Mouse (Mus musculus): Measurements from ENCODE around the gene Atg2a. TPM values are rescaled to one million over a fixed set of nuclear protein-coding genes. Genes with fewer than 3 reads are reported as not detected.

Gene Atg2a
- polyA plus RNA-seq, 1 experiment from 2014 or later: 11.6 TPM

DNA sequence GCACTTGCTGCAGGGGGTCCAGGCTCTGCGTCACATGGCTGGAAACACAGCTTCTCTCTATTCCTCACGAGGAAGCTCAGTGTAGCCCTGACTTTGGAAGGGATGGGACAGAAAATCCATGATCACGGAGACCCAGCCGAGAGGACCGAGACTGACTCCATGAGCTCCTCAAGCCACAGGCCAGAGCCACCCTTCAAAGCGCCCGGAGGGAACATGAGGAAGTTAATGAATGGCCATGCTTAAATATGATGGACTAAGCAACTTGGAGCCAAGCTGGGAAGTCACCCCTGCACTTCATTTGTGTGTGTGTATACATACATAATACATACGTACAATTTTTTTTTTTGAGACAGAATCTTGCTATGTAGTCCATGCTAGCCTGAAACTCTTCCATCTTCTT is 29.7 kb downstream of the Atg2a start:
- peak overlapping the region; percentile 38; the same call in 1 of the 2 replicates for H3K9ac ChIP-seq
- H3K4me2 ChIP-seq: no peak overlapping the region
- ATAC-seq (ENCODE audit: low read depth): no peak
- WGBS: 34% methylated on average over 8 of the region's 8 CpGs
- no peaks in the 10 kb centered on the region for H3K9me3 ChIP-seq
- peaks cover 10% of the 10 kb centered on the region for H3K4me1 ChIP-seq (replicated peaks)
- H3K27ac ChIP-seq (replicated peaks): no peak overlapping the region
- H3K27me3 ChIP-seq: peaks cover 6% of the 10 kb centered on the region; the same call in 1 of the 2 replicates
- H3K36me3 ChIP-seq: no peaks in the 10 kb centered on the region
- H3K4me3 ChIP-seq: no peak overlapping the region

DNA sequence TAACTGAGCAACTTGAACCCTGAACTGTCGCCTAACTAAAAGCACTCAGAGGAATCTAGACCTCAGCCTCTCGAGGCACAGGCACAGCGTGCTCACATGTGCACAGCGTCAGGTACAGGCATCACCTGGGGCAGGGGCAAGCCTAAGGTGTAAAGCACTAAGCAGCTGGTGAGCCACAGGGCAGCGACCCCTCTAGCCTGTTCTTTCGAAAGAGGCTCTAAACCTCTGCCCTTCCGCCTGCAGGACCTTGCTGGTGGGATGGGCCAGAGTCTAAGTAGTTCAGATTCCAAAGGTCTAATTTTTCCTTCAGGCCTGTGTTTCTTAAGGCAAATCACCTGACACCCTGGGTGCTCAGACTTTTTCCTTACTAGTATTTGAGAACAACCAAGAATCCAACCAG is 30.6 kb downstream of the Atg2a start:
- Histone ChIP-seq H3K9me3 (no peaks in the 10 kb centered on the region), H3K27me3 (peaks cover 6% of the 10 kb centered on the region; the same call in 1 of the 2 replicates), H3K27ac (replicated peaks) (no peak overlapping the region), H3K36me3 (no peaks in the 10 kb centered on the region), H3K4me3 (no peak overlapping the region), H3K9ac (no peak overlapping the region), H3K4me1 (replicated peaks) (peaks cover 11% of the 10 kb centered on the region), H3K4me2 (no peak overlapping the region)
- 73% methylated on average over 7 of the region's 7 CpGs for WGBS
- no peak for ATAC-seq (ENCODE audit: low read depth)

DNA sequence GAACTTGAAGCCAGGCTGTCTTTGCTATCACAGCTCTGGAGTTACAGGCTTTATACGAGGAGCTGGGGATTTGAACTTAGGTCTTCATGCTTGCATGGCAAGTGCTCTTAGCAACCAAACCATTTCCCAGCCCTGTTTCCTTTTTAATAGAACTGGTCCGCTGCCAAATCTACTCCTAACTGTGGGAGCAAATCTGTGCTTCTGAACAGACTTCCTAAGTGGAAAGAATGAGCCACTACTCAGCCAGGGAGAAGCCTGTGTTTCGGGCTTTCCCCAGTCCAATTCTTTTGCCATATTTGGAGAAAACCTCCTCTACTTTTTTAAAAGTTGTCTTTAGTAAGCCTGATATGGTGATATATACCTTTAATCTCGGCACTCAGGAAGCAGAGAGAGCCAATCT is 31.3 kb downstream of the Atg2a start:
- no peaks in the 10 kb centered on the region for H3K9me3 ChIP-seq
- no peak overlapping the region for H3K27ac ChIP-seq (replicated peaks)
- H3K4me3 ChIP-seq: no peak overlapping the region
- H3K4me2 ChIP-seq: no peak overlapping the region
- peaks cover 14% of the 10 kb centered on the region for H3K4me1 ChIP-seq (replicated peaks)
- H3K27me3 ChIP-seq: peaks cover 6% of the 10 kb centered on the region; the same call in 1 of the 2 replicates
- no peak overlapping the region for H3K9ac ChIP-seq
- no peaks in the 10 kb centered on the region for H3K36me3 ChIP-seq
- WGBS: 86% methylated on average over 4 of the region's 4 CpGs
- ATAC-seq (ENCODE audit: low read depth): no peak

DNA sequence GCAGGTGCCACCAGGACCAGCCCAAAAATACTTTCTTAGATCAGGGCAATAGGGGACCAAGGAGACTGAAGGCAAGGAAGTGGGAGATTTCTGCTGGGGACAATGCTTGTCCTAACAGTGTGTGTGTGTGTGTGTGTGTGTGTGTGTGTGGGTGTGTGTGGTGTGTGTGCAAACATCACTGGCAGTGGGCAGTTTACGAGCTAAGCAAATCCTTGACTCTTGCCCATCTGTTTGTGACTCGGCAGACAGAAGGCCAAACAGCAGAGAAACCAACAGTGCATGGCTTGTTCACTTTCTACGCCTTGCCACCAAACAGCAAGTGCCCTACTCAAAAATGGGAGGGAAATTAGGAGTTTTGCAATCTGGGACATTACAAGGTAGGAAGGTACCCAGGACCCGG is 32.1 kb downstream of the Atg2a start:
- Histone ChIP-seq H3K27me3 (peaks cover 6% of the 10 kb centered on the region; the same call in 1 of the 2 replicates), H3K4me3 (no peak overlapping the region), H3K9me3 (no peaks in the 10 kb centered on the region), H3K4me1 (replicated peaks) (peaks cover 23% of the 10 kb centered on the region), H3K27ac (replicated peaks) (no peak overlapping the region), H3K36me3 (no peaks in the 10 kb centered on the region), H3K4me2 (no peak overlapping the region), H3K9ac (no peak overlapping the region)
- no peak for ATAC-seq (ENCODE audit: low read depth)
- WGBS: 84% methylated on average over 4 of the region's 4 CpGs

DNA sequence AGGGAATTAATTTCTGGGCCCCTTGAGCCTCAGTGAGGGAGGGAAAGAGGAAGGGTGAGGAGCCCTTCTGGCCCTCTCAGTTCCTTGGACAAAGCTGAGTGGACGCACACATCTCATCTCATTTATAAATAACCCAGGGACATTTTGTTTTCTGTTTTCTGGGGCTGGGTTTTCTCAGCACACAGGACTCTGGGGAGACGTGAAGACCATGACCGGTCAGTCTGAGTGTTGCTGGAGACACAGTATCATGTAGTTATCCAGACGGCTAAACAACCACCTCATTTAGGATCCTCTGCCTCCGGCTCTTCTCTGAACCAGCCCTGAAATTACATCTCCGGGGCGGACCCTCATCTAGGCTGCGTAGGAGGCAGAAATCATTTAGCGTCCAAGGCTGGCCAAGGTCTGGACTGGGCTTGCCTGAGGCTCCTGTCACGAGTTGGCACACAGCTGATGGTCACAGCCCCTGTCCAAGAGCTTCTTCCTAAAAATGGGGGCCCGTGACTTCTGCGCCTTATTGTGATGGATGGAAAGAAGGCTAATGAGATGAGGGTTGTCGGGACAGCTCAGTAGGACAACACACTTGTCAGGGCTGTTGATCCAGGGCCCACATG is 32.6 kb downstream of the Atg2a start:
- Histone ChIP-seq H3K9ac (no peak overlapping the region), H3K9me3 (no peaks in the 10 kb centered on the region), H3K27ac (replicated peaks) (no peak overlapping the region), H3K36me3 (no peaks in the 10 kb centered on the region), H3K27me3 (peaks cover 6% of the 10 kb centered on the region; the same call in 1 of the 2 replicates), H3K4me1 (replicated peaks) (peaks cover 28% of the 10 kb centered on the region), H3K4me2 (no peak overlapping the region), H3K4me3 (no peak overlapping the region)
- ATAC-seq (ENCODE audit: low read depth): no peak
- WGBS: 82% methylated on average over 13 of the region's 13 CpGs

DNA sequence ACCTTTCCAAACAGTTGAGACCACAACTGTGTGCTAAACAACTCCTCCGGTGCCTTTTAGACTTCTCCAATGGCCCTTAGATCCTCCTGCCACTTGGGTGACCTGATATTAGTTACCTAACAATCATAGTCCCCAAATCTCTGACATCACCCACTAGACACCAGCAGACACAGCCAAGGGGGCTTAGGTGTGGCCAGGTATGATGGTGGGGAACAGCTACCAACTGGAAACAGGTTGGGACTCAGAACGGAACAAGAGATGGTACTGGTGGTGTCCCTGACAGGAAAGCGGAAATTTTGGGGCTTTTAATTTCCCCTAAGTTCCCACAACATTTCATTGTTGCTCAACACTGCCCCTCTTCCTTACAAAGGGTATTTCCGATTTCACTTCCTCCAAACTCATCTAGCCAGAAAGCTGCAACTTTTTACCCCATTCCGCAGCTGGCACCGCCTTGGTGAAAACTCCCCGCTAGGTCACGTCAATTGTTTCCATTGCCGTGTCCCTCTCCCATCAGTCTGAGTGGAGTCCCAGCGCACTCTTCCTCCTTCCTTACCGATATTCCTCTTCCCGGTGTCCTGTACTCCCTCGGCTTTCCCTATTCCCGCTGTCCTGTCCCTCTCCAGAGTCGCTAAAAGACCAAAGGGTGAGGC is 34.4 kb downstream of the Atg2a start:
- Histone ChIP-seq H3K9me3 (no peaks in the 10 kb centered on the region), H3K4me1 (replicated peaks) (peaks cover 46% of the 10 kb centered on the region), H3K27me3 (peaks cover 6% of the 10 kb centered on the region; the same call in 1 of the 2 replicates), H3K4me2 (peak overlapping the region; percentile 78), H3K4me3 (peak overlapping the region; percentile 93), H3K9ac (peak overlapping the region; percentile 73), H3K36me3 (peaks cover 10% of the 10 kb centered on the region), H3K27ac (replicated peaks) (peak overlapping the region; percentile 83)
- WGBS: 9% methylated on average over 15 of the region's 15 CpGs
- ATAC-seq (ENCODE audit: low read depth): peak; percentile 25; the same call in 1 of the 2 replicates

DNA sequence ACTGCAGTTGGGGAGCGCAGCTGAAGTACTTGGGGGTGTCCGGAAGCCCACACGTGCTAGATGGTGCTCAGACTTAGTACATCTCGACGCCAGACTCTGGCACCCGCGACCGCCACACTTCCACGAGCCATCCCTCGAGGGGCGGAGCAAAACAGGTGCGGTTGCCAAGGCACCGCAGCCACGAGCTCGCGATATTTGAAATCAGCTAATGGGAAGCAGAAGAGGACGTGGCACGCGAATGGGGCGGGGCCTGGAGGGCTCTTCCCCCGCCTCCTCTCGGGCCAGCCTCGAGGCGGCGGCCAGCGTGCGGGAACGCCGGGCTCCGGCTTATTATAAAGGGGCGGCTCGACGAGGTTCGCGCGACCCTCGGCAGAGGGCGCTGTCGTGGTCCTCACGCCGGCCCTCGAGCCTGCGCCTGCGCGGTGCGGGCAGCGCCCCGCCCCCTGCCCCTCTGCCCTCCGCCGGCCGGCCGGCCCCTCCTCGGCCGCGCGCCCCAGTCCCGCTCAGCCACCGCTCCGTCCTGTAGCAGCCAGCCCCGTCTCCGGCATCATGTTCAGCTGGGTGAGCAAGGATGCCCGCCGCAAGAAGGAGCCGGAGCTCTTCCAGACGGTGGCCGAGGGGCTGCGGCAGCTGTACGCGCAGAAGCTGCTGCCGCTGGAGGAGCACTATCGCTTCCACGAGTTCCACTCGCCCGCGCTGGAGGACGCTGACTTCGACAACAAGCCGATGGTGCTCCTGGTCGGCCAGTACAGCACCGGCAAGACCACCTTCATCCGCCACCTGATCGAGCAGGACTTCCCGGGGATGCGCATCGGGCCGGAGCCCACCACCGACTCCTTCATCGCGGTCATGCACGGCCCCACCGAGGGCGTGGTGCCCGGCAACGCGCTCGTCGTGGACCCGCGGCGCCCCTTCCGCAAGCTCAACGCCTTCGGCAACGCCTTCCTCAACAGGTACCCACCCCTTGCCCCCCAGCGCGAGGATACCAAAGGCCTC is 35.3 kb downstream of the Atg2a start, which contains the start of gene Ehd1:
Gene Ehd1, plus strand, starts transcription at position 300 of the 996 bp plus-strand sequence.
- peaks cover 50% of the 10 kb centered on the region for H3K4me1 ChIP-seq (replicated peaks)
- H3K36me3 ChIP-seq: peaks cover 18% of the 10 kb centered on the region
- peak within 1 kb of the TSS; percentile 92 for H3K9ac ChIP-seq
- peak within 1 kb of the TSS; percentile 84 for H3K27ac ChIP-seq (replicated peaks)
- H3K9me3 ChIP-seq: no peaks in the 10 kb centered on the region
- WGBS: under 1% methylated on average over 106 of the region's 106 CpGs
- H3K4me2 ChIP-seq: peak within 1 kb of the TSS; percentile 78
- peaks cover 3% of the 10 kb centered on the region; the same call in 1 of the 2 replicates for H3K27me3 ChIP-seq
- ATAC-seq (ENCODE audit: low read depth): peak; percentile 96
- peak within 1 kb of the TSS; percentile 93 for H3K4me3 ChIP-seq

DNA sequence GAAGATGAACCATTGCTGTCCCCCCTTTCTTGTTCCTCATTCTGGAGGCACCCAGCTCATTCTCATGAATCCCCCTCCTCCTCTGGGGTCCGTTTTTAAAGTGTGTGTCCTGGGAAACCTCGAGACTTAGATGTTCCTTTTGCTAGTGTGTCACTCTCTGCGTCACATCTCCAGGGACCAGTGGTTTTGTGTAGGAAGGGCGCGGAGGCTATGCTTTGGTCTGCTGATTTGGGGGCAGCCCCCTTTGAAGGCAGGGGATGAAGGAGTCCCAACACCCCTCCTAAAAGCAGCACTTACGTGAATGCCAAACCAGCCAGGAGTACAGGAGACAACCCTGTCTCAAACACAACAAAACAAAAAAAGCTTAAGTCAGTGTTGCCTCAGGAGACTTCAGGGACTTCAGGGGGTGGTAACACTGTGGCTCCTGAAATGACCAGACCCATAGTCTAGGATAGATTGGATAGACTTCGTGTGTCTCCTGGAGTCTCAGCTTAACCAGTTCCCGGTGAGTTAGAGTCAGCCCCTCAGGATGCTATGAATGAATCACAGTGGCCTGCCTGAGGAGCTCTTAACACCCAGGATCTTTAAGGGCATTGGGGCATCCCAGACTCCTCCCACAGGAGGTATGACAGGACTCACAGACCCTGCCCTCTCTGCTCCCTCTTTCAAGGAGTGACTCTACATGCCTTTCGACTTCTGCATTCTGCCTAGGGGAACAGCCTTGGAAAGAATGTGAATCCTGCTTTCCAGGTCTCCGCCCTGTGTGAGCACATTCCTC is 36.4 kb downstream of the Atg2a start:
- ATAC-seq (ENCODE audit: low read depth): no peak
- Histone ChIP-seq H3K4me1 (replicated peaks) (peaks cover 50% of the 10 kb centered on the region), H3K4me2 (peak overlapping the region; percentile 78), H3K9ac (peak overlapping the region; percentile 92), H3K27me3 (no peaks in the 10 kb centered on the region), H3K9me3 (no peaks in the 10 kb centered on the region), H3K4me3 (peak overlapping the region; percentile 93), H3K27ac (replicated peaks) (peak overlapping the region; percentile 84; the same call in 1 of the 2 replicates), H3K36me3 (peaks cover 29% of the 10 kb centered on the region)
- WGBS: 7% methylated on average over 10 of the region's 10 CpGs

DNA sequence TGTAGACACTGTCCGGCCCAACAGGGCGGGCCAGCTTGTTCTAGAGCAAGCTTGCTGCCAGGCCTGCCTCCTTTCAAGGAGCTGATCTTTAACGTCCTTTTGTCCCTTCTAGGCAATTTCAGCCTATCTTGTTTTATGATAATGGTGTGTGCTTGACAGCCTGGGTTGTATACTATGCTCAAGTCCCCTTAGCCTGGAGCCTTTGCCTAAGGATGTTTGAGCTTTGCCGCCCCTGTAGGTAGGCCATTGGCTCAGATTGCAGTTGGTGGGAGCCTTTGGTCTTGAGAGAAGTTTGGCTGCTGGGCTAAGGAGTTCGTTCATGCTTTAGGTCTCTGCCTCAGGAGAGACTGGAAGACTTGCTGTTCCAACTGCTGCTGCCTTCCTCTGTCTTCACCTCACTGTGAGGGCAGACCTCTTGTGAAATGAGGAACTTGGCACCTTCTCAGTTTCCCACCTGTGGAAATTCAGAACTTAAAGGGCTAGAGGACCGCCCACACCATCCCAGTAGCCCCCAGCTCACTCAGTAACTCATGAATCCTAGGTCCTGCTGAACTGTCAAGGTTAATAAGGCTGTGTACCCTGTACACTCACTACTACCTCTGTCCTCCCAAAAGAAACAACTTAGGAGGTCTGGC is 37.1 kb downstream of the Atg2a start:
- H3K27me3 ChIP-seq: no peaks in the 10 kb centered on the region
- ATAC-seq (ENCODE audit: low read depth): no peak
- peak overlapping the region; percentile 78 for H3K4me2 ChIP-seq
- H3K4me1 ChIP-seq (replicated peaks): peaks cover 50% of the 10 kb centered on the region
- no peak overlapping the region for H3K27ac ChIP-seq (replicated peaks)
- H3K4me3 ChIP-seq: peak overlapping the region; percentile 93
- H3K36me3 ChIP-seq: peaks cover 36% of the 10 kb centered on the region
- 33% methylated on average over 6 of the region's 6 CpGs for WGBS
- H3K9me3 ChIP-seq: no peaks in the 10 kb centered on the region
- H3K9ac ChIP-seq: peak overlapping the region; percentile 92

DNA sequence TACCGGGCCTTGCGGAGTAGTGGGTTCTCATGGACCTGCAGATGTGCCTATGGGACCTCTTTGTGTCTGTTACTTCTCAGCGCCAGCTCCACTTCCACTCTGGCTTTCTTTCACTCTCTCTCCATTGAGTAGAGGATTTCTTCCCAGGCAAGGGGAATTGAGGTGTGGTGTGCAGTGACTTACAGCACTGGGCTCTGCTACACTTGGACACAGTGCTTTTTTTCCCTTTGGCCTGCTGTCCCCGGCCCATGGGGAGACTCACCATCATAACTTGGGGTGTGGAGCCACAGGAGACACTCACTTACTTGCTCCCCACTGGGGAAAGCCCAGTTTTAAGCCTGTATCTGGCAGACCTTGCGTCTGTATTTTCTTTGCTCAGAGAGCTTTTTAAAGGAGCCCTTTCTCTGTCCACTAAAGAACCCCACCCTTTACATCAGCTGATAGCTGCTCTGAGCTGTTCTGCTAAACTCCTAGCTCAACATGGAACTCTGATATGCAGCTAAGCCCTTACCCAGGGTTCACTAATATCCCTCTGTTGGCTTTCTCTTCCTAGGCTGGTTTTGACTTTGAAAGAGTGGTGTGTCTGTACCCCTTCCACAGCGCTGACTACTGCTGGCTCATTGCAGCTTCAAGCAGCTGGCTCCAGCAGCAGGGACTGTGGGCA is 38.1 kb downstream of the Atg2a start:
- H3K36me3 ChIP-seq: peaks cover 46% of the 10 kb centered on the region
- H3K4me3 ChIP-seq: peak overlapping the region; percentile 93
- WGBS: 81% methylated on average over 6 of the region's 6 CpGs
- peaks cover 50% of the 10 kb centered on the region for H3K4me1 ChIP-seq (replicated peaks)
- H3K9me3 ChIP-seq: no peaks in the 10 kb centered on the region
- no peak for ATAC-seq (ENCODE audit: low read depth)
- H3K27me3 ChIP-seq: no peaks in the 10 kb centered on the region
- H3K9ac ChIP-seq: peak overlapping the region; percentile 92
- no peak overlapping the region for H3K27ac ChIP-seq (replicated peaks)
- peak overlapping the region; percentile 78 for H3K4me2 ChIP-seq
